Mouse (Mus musculus) right cerebral cortex, adult 2 months (tissue): ENCODE measurements around the gene Trpm5.

ENCODE experiments used
- DNase-seq, 2 experiments: peaks; one replicate each; pipeline ENCODE4 v3.0.0; 2021 to 2022; ENCODE audit warnings: low spot score in 2 of 2

The Trpm5 gene

GRCm38 (mm10) chr7:143040561-143040960, 53.9 kb downstream of the Trpm5 start:
- DNase-seq: no peak

GRCm38 (mm10) chr7:143038174-143038931, 56.1 kb downstream of the Trpm5 start:
- DNase-seq: no peak

GRCm38 (mm10) chr7:143037306-143037705, 57.1 kb downstream of the Trpm5 start:
- DNase-seq: no peak

- DNase-seq: no peak
Measured at GRCm38 (mm10) chr7:143036787-143037186, 57.7 kb downstream of the Trpm5 start.

GRCm38 (mm10) chr7:143034519-143035450, 59.7 kb downstream of the Trpm5 start:
- DNase-seq: no peak

GRCm38 (mm10) chr7:143034112-143034511, 60.3 kb downstream of the Trpm5 start:
- no peak for DNase-seq

- peak in 1 of 2 experiments; percentile 35 for DNase-seq
Measured at GRCm38 (mm10) chr7:143033581-143033980, 60.9 kb downstream of the Trpm5 start.

- no peak for DNase-seq
Measured at GRCm38 (mm10) chr7:143031816-143032215, 62.6 kb downstream of the Trpm5 start.

GRCm38 (mm10) chr7:143027196-143027595, 67.2 kb downstream of the Trpm5 start:
- DNase-seq: no peak

GRCm38 (mm10) chr7:143025496-143025895, 68.9 kb downstream of the Trpm5 start:
- no peak for DNase-seq

- no peak for DNase-seq
Measured at GRCm38 (mm10) chr7:143024293-143024692, 70.1 kb downstream of the Trpm5 start.

GRCm38 (mm10) chr7:143023499-143023898, 70.9 kb downstream of the Trpm5 start:
- no peak for DNase-seq

GRCm38 (mm10) chr7:143021356-143022164, 72.9 kb downstream of the Trpm5 start:
- DNase-seq: no peak

- DNase-seq: no peak
Measured at GRCm38 (mm10) chr7:143020764-143021163, 73.7 kb downstream of the Trpm5 start.

GRCm38 (mm10) chr7:143020040-143020439, 74.4 kb downstream of the Trpm5 start:
- DNase-seq: no peak
